Mouse (Mus musculus): ENCODE data around the gene Il2rg.
A peak's percentile ranks its signal among the peaks of the same experiment; 100 is the strongest.

Gene Il2rg

DNA sequence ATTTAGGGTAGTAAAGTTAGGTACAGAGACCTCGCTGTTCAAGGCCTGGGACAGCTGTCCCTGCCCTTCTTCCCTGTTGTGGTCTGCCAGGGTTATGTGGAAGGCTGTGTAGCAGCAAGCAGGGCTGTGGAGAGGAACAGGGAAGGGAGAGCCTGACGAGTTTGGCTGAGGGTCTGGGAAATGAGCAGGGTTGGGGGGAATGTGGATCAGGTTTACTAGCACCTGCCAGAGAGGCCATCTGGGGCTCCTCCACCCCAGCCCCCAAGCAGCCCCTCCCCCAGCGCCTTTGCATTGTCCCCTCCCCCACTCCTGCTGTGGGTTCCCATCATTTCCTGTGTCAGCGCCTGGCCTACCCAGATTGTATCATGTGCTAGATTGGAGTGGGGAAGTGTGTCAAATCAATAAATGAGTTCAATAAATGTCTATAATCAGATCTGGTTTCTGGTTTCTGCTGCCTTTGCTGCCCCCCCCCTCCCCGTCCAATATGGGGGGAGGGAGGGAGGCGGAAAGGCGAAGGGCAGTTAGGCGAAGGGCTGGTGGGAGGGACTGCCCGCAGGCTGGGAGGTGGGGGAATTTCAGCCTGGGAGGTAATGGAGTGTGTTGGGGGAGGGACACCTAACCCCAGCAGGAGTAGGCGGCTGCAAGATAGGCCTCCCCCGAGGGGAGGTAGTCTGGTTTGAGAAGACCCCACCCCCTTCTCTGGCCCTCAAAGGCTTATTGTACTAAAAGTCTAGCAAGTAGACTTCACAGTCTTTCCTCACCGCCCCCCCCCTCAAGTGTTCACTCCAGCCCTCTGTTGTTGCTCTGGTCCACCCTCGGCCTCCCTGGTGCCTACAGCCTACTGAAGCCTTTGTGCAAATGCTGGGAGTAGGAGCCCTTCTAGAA, 7.4 kb downstream of the Il2rg start:
- no peak for DNase-seq (ENCODE audit: low spot score in 2 of 2)

DNA sequence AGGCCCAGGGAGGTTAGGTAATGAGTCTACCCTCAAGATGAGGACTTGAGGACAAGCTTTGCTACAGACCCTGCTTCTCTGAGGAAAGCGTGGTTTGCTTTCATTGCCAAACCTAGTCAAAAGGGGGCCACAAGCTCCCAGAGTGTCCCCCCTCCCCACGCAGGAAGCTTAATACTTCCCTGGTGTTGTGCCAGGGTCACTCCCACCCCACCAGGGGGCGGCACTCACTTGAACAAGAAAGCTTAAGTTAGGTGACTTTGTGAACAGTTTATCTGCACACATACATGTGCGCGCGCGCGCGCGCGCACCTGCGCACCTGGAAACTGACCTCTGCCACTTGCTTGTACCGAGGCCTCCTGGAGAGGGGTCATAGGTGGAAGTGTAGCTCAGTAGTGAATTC, 11.5 kb downstream of the Il2rg start:
- peak; percentile 24 to 71 for DNase-seq (ENCODE audit: low spot score in 2 of 2)

DNA sequence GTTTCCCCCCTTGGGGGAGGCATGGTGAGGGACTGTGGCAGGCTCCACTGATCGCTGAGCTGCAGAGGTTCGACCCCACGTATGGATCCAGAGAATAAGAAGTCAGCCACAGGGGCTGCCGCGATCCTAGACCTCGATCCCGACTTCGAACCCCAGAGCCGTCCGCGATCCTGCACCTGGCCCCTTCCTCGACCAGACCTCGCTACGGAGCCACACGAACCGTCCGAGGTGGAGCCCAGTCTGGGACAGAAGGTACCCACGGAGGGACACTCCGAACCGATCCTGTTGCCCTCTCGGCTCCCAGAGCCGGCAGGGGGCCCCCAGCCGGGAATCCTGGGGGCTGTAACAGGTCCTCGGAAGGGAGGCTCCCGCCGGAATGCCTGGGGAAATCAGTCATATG, 13.3 kb downstream of the Il2rg start:
- DNase-seq (ENCODE audit: low spot score in 2 of 2), result peak in 1 of 2 experiments; percentile 69

DNA sequence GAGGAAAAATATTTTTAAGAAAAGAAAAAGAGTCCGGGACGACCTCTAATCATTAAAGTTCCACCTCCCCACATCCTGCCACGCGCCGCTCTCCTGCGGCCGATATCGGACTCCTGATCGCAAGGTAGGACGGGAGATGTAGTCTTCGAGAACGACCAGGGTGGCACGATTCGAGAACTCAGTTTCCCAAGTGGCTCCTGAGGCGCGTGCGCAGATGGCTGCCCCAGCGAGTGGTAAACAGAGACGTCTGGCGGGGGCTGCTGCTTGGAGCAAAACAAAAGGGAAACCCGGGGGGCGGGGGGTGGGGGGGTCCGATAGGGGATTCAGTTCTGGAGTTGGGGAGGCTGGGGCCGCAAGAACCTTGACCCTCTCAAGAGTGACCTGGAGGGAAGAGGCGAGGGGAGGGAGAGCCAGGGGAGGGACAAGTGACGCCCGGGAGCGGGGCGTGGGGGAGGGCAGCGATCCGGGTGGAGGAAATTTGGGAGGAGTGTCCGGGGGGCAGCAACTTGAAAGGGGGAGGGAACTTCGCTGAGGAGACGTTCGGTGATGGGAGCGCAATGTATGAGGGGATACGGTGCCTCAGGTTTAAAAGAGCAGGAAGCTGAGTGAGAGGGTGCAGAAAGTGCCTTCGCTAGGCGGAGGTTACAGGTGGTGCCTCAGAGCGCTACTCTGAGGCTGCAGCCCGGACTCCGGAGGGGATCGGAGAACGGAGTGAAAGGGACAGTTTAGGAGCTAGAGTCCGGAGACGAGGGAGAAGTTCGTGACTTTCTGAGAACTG, 13.9 kb downstream of the Il2rg start, which contains the start of gene Foxo4:
Foxo4 (plus strand) TSS at position 577 of the 778 bp plus-strand sequence.
- DNase-seq (ENCODE audit: low spot score in 2 of 2), result peak; percentile 84 to 91

DNA sequence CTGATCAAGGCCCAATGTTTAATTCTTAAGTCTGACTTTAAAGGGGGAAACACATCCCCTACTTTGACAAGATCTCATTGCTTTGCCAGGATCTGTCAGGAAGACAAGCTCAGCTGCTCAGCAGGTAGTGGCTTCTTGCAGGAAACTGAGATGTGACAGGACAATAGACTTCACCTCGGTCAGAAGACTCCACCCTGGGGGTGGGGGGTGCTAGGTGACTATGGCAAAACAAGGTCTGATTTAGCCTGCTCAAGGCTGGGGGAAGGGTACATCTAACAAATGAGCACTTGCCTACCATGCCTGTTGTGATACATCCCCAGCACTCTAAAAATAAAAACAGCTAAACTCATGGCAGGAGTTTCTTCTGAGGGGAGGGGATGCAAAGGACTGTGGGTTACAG, 23.0 kb downstream of the Il2rg start:
- no peak for DNase-seq (ENCODE audit: low spot score in 2 of 2)

DNA sequence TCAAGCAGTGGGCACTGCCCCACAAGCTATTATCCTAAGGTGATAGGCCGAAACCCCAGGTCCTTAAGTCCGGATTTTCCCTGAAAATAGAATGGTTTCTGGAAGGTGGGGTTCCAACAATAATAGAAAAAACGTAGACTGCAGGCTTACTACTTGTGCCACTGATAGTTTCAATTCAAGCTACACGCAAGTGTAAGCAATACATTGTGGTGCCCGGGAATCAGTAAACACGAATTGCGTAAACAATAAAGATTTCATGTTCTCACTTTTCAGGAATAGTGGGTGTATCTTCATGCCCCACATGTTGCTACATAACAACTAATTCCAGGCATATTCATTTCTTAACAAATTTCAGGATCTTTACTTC, 45.3 kb downstream of the Il2rg start:
- DNase-seq (ENCODE audit: low spot score in 2 of 2), result no peak

DNA sequence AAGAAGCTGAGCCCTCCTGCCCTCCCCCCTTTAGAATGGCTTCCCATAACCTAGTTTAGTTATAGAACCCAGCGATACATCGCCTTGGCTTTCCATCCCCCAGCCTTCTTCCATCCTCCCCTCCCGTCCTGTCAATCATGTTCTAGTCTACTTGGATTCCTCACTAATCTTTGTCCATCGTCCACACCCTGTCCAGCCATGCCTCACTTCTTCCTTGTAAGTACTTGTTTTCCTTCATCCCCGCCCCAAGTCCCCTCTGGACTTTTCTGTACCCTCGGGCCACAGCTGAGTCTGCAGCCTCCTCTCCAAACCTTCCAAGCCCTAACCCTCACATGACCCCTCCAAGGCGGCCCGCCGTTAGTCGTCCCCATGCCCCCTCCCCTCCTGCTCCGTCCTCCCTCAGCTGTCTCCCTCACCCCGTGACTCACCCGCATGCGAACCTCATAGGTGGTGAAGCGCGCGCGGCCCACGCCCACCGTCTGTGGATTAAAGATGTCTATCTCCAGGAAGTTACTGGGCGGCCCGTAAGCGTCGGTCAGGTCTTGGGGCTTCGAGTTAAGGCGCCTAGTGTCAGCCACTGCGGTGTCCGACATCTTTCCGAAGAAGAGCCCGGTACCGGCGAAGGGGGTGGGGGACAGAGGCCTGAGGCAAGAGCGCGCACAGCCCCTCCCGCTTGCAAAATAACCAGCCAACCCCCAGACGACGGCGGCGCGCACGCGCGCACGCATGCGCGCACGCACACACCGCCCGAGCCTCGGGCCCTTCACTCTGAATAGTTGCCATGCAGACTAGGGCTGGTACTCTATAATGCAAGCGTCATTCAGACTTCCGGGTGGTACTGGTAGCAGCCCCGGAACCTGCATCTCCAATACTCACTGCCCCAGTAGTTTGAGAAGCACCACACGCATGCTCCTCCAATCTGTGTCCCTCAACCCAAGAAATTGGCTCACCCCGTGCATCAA, 45.9 kb downstream of the Il2rg start, which contains the start of gene Snx12:
Snx12 (minus strand) TSS at position 730 of the 962 bp plus-strand sequence.
- peak; percentile 75 to 87 for DNase-seq (ENCODE audit: low spot score in 2 of 2)
